In the genomic region with DNA sequence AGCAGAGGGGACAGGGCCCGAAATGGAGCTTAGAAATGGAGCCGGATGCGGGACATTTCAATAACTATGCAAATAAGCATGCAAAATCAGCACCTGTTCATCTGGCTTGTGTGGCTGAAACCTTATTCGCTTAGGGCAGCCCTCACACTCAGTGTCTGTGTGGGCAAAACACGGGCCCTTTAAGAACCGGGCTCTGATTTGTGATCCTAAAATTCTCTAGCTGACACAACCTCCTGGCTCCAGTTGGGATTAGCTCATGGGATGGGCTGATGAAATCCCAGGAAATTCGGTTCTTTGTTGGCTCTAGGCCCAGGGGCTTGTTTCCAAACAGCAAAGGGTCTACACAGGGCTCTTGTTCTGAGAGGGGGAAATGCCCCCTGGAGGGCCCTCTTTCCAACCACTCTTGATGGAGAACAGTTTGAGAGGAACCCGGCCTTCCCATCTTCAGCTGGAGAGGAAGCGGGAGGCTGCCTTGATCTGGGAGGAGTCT, we compare ENCODE assay signal across 9 mouse cellular contexts. TPM values are rescaled to one million over a fixed set of nuclear protein-coding genes. Genes with fewer than 3 reads are reported as not detected.
DNase-seq lines count a peak whose midpoint lies in the region; ATAC-seq and TF ChIP-seq lines count a peak whose summit lies in the region.
"Had no signal": no experiment of that assay in that cellular context is flagged by ENCODE, and none has a peak within 500 bp of the region (broad histone marks: within the 10 kb centered on the region; RNA-seq: fewer than 3 reads in every experiment).

No protein-coding gene starts in this region.

- H3K4me2 ChIP-seq in hindbrain, embryonic 11.5 days (replicated peaks; ENCODE audit: low read depth, low read length) = no peak overlapping the region
- H3K4me2 ChIP-seq in hindbrain, embryonic 14.5 days (replicated peaks) = no peak overlapping the region
- peak overlapping the region; percentile 98 for H3K4me2 ChIP-seq in myocyte (ENCODE audit: low read depth)

- H3K79me2 ChIP-seq in myocyte (ENCODE audit: control insufficient read depth, insufficient read depth) = peaks cover 48% of the 10 kb centered on the region

- no peak for ATAC-seq in hindbrain, embryonic 11.5 days (ENCODE audit: low FRiP score)
- ATAC-seq in hindbrain, embryonic 14.5 days (ENCODE audit: low FRiP score) = no peak; the same call in 1 of the 2 replicates

- peaks cover 43% of the 10 kb centered on the region for H3K4me1 ChIP-seq in hindbrain, embryonic 10.5 days (replicated peaks)
- H3K4me1 ChIP-seq in hindbrain, embryonic 11.5 days (replicated peaks; ENCODE audit: control insufficient read depth, insufficient read depth, low read length) = no peaks in the 10 kb centered on the region
- H3K4me1 ChIP-seq in hindbrain, embryonic 14.5 days (replicated peaks; ENCODE audit: control insufficient read depth, insufficient read depth, low read length) = peaks cover 16% of the 10 kb centered on the region

- H3K27ac ChIP-seq in hindbrain, embryonic 10.5 days = peak overlapping the region; percentile 53; the same call in 1 of the 2 replicates
- H3K27ac ChIP-seq in hindbrain, embryonic 11.5 days (ENCODE audit: low read depth, low read length) = no peak overlapping the region
- H3K27ac ChIP-seq in hindbrain, embryonic 14.5 days = no peak overlapping the region

- 0 out of 2 replicates have a peak, but pooled peaks cover under 1% of the 10 kb centered on the region for H3K36me3 ChIP-seq in hindbrain, embryonic 10.5 days
- no peaks in the 10 kb centered on the region for H3K36me3 ChIP-seq in hindbrain, embryonic 11.5 days (ENCODE audit: control insufficient read depth, insufficient read depth, low read length)
- no peaks in the 10 kb centered on the region for H3K36me3 ChIP-seq in hindbrain, embryonic 14.5 days (replicated peaks; ENCODE audit: control insufficient read depth, insufficient read depth)
- H3K36me3 ChIP-seq in myocyte (ENCODE audit: control insufficient read depth, insufficient read depth) = peaks cover 17% of the 10 kb centered on the region

- H3K9me3 ChIP-seq in hindbrain, embryonic 10.5 days = no peaks in the 10 kb centered on the region
- H3K9me3 ChIP-seq in hindbrain, embryonic 11.5 days (ENCODE audit: control insufficient read depth, low read length) = no peaks in the 10 kb centered on the region
- H3K9me3 ChIP-seq in hindbrain, embryonic 14.5 days (ENCODE audit: control insufficient read depth, low read length) = no peaks in the 10 kb centered on the region

- H3ac ChIP-seq in myocyte (ENCODE audit: control insufficient read depth, insufficient read length) = peak overlapping the region; percentile 65

- TF ChIP-seq POLR2A in myocyte (IDR thresholded peaks at IDR 0.05; ENCODE audit: insufficient read length, low read depth) = peak; percentile 31

- H3K4me3 ChIP-seq in hindbrain, embryonic 10.5 days = peak overlapping the region; percentile 25; the same call in 1 of the 2 replicates
- H3K4me3 ChIP-seq in hindbrain, embryonic 11.5 days (ENCODE audit: low read depth, low read length) = no peak overlapping the region
- H3K4me3 ChIP-seq in hindbrain, embryonic 14.5 days (replicated peaks; ENCODE audit: low read length) = no peak overlapping the region
- peak overlapping the region; percentile 94 for H3K4me3 ChIP-seq in myocyte

- no peak for DNase-seq in hindbrain, embryonic 10.5 days (ENCODE audit: low spot score)
- DNase-seq in hindbrain, embryonic 11.5 days (ENCODE audit: low spot score) = no peak
- DNase-seq in adipocyte (ENCODE audit: low spot score) = peak; percentile 93
- DNase-seq in gastrocnemius, adult 18-20 months (ENCODE audit: low spot score) = peak; percentile 86
- DNase-seq in hindbrain, embryonic 14.5 days (ENCODE audit: low spot score) = no peak
- DNase-seq in thymus, adult 18-20 months = no peak
- no peak for DNase-seq in thymus, postnatal 25 days

- H3K27me3 ChIP-seq in hindbrain, embryonic 10.5 days (ENCODE audit: insufficient read depth, poor library complexity, severe bottlenecking) = peaks cover 10% of the 10 kb centered on the region; the same call in 1 of the 2 replicates
- no peaks in the 10 kb centered on the region for H3K27me3 ChIP-seq in hindbrain, embryonic 11.5 days (ENCODE audit: control insufficient read depth, insufficient read depth, low read length)
- no peaks in the 10 kb centered on the region for H3K27me3 ChIP-seq in hindbrain, embryonic 14.5 days (ENCODE audit: control insufficient read depth, insufficient read depth, low read length)
- H3K27me3 ChIP-seq in myocyte (ENCODE audit: control insufficient read depth, insufficient read depth, insufficient read length) = no peaks in the 10 kb centered on the region

- H3K9ac ChIP-seq in hindbrain, embryonic 11.5 days (ENCODE audit: low read depth, low read length) = no peak overlapping the region
- H3K9ac ChIP-seq in hindbrain, embryonic 14.5 days = peak overlapping the region; percentile 1; the same call in 1 of the 2 replicates

- WGBS in hindbrain, embryonic 10.5 days = 60% methylated on average over 9 of the region's 9 CpGs
- WGBS in hindbrain, embryonic 11.5 days = 50% methylated on average over 9 of the region's 9 CpGs
- 39% methylated on average over 9 of the region's 9 CpGs for WGBS in hindbrain, embryonic 14.5 days

TF ChIP-seq in myocyte, 11 proteins besides CTCF, POLR2A, EP300 and RAD21:
- TF ChIP-seq E2F4 (IDR thresholded peaks at IDR 0.05; ENCODE audit: insufficient read depth) (no peak), POLR2AphosphoS2 (IDR thresholded peaks at IDR 0.05; ENCODE audit: insufficient read length, low read depth) (no peak), MYOD1 (IDR thresholded peaks at IDR 0.05; ENCODE audit: control insufficient read depth in 1 of 3, insufficient read length in 2 of 3, low read depth in 2 of 3) (peak; percentile 53 to 89 (median 82)), TCF3 (IDR thresholded peaks at IDR 0.05; ENCODE audit: insufficient read length, low read depth) (no peak), MAX (IDR thresholded peaks at IDR 0.05; ENCODE audit: low read depth) (no peak), USF1 (IDR thresholded peaks at IDR 0.05; ENCODE audit: low read depth) (no peak), SRF (IDR thresholded peaks at IDR 0.05; ENCODE audit: control insufficient read depth, insufficient read length, low read depth) (no peak), REST (IDR thresholded peaks at IDR 0.05; ENCODE audit: insufficient read depth, insufficient read length) (no peak), CEBPB (IDR thresholded peaks at IDR 0.05; ENCODE audit: insufficient read depth, poor library complexity, severe bottlenecking) (peak; percentile 99), TCF12 (IDR thresholded peaks at IDR 0.05; ENCODE audit: insufficient read depth, poor library complexity, severe bottlenecking) (peak; percentile 44), MYOG (IDR thresholded peaks at IDR 0.05; ENCODE audit: control insufficient read depth in 1 of 3, insufficient read depth in 1 of 3, insufficient read length in 2 of 3, low read depth in 2 of 3) (peak in 1 of 3 experiments; percentile 74)

RNA-seq across cellular contexts. Expression of a gene that starts 10.2 kb away (rescaled TPM):
- polyA plus RNA-seq in hindbrain, embryonic 10.5 days (2016; fragmentation: Nextera tagmentation; extraction: Ambion mirVana) = 111 and 123 TPM in 2 replicates
- 149 and 181 TPM in 2 replicates for polyA plus RNA-seq in hindbrain, embryonic 11.5 days (2014; fragmentation: Nextera tagmentation; extraction: Ambion mirVana)
- 10 to 100 TPM; 11.5 to 20.0 TPM for total RNA-seq in gastrocnemius, adult 18-20 months (2021)
- polyA plus RNA-seq in hindbrain, embryonic 14.5 days (2014; fragmentation: Nextera tagmentation; extraction: Ambion mirVana) = 96.0 and 115 TPM in 2 replicates
- polyA plus RNA-seq in myocyte (2012; fragmentation: generic; extraction: Trizol) = 361 TPM

RNA-seq across cellular contexts. Expression of a gene that starts 37.0 kb away (rescaled TPM):
- not detected in 2 replicates for polyA plus RNA-seq in hindbrain, embryonic 10.5 days (2016; fragmentation: Nextera tagmentation; extraction: Ambion mirVana)
- not detected in 2 replicates for polyA plus RNA-seq in hindbrain, embryonic 11.5 days (2014; fragmentation: Nextera tagmentation; extraction: Ambion mirVana)
- not detected for total RNA-seq in gastrocnemius, adult 18-20 months (2021)
- polyA plus RNA-seq in hindbrain, embryonic 14.5 days (2014; fragmentation: Nextera tagmentation; extraction: Ambion mirVana) = not detected in 2 replicates
- not detected for polyA plus RNA-seq in myocyte (2012; fragmentation: generic; extraction: Trizol)
- total RNA-seq: hematopoietic stem cell, adult 5-6 weeks had no signal

RNA-seq across cellular contexts. Expression of a gene that starts 40.3 kb away (rescaled TPM):
- 207 and 220 TPM in 2 replicates for polyA plus RNA-seq in hindbrain, embryonic 10.5 days (2016; fragmentation: Nextera tagmentation; extraction: Ambion mirVana)
- polyA plus RNA-seq in hindbrain, embryonic 11.5 days (2014; fragmentation: Nextera tagmentation; extraction: Ambion mirVana) = 152 and 169 TPM in 2 replicates
- 10 to 100 TPM; 40.4 to 44.2 TPM for total RNA-seq in gastrocnemius, adult 18-20 months (2021)
- 117 and 129 TPM in 2 replicates for polyA plus RNA-seq in hindbrain, embryonic 14.5 days (2014; fragmentation: Nextera tagmentation; extraction: Ambion mirVana)
- 294 TPM for polyA plus RNA-seq in myocyte (2012; fragmentation: generic; extraction: Trizol)

Comparison
In these comparisons a context has a peak if more than half of its experiments do, and no peak if none do; other contexts are left out.
1. H3K4me3 ChIP-seq: peak in hindbrain, embryonic 10.5 days (single experiment) and myocyte (single experiment); none in hindbrain, embryonic 11.5 days (single experiment) and hindbrain, embryonic 14.5 days (single experiment).
2. DNase-seq: peak in adipocyte (single experiment) and gastrocnemius, adult 18-20 months (single experiment); none in hindbrain, embryonic 10.5 days (single experiment), hindbrain, embryonic 11.5 days (single experiment), hindbrain, embryonic 14.5 days (single experiment), thymus, adult 18-20 months (0 of 2) and thymus, postnatal 25 days (single experiment).